In the genomic region with DNA sequence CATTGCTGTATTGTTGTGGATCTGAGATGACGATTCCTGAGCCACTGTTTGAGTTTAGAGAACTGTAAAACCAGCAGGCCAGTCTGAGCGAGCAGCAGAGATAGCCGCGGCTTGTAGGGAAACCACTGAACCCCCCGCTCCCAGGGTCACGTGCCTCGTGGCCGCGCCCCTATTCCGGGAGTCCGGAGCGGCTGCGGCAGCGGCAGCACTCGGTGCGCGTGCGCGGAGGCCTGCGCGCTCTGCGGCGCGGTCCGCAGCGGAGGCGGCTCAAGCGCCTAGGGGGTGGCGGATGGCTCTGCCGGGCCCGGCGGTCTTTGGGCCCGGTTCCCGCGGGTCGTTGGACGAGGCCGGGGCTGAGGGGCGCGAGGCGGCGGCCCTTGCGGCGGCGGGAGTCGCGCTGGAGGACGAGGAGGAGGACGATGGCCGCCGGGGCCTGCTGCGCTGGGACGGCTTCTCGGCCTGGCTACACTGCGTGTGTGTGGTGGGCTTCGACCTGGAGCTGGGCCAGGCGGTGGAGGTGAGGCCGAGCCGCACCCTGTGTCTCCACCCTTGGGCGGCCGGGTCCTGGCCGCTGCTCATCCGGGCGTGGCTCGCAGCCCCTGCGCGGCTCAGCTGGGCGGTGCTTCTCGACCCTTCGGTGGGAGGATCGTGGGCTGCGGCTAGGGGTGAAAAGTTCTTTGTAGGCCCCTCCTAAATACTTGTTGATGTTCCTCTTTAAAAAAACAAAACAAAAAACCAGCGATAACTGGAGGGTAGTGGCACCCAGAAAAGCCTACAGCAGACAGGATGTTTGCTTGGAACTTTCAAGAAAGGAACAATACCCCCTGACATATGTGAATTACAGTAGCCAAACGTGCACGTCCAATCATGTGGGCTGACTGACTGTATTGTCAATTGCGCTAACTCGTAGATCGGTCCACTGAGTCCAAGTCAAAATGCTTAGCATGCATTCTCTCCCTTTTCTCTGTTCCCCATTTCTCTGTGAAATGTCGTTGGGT, we compare ENCODE assay signal across 8 mouse cellular contexts. TPM values are rescaled to one million over a fixed set of nuclear protein-coding genes. Genes with fewer than 3 reads are reported as not detected.
DNase-seq lines count a peak whose midpoint lies in the region; ATAC-seq lines count a peak whose summit lies in the region.

No protein-coding gene starts in this region.

- peak overlapping the region; percentile 98 for H3K9ac ChIP-seq in heart, embryonic 14.5 days (ENCODE audit: low read length)
- peak overlapping the region; percentile 96 for H3K9ac ChIP-seq in liver, embryonic 13.5 days
- H3K9ac ChIP-seq in stomach, embryonic 16.5 days (ENCODE audit: low read length) = peak overlapping the region; percentile 100

- peaks cover 0 to 15% of the 10 kb centered on the region in 2 experiments; a peak in 2 of 4 replicates for H3K4me1 ChIP-seq in heart, embryonic 14.5 days (ENCODE audit: control insufficient read depth in 2 of 2, insufficient read depth in 2 of 2, low read length in 2 of 2)
- peaks cover 36% of the 10 kb centered on the region for H3K4me1 ChIP-seq in liver, embryonic 13.5 days (replicated peaks)
- H3K4me1 ChIP-seq in stomach, embryonic 16.5 days (ENCODE audit: control insufficient read depth, insufficient read depth, low read length) = peaks cover 8% of the 10 kb centered on the region; the same call in 1 of the 2 replicates

- ATAC-seq in erythroid progenitor cell, adult 5-6 weeks (replicated peaks; ENCODE audit: low FRiP score, poor library complexity, severe bottlenecking) = peak; percentile 93
- peak; percentile 97 for ATAC-seq in heart, embryonic 14.5 days (ENCODE audit: insufficient number of reproducible peaks, insufficient read depth, low FRiP score, low read depth)
- ATAC-seq in liver, embryonic 13.5 days (ENCODE audit: low read depth) = peak; percentile 94
- ATAC-seq in stomach, embryonic 16.5 days (ENCODE audit: insufficient read depth, low FRiP score) = peak; percentile 94

- no peaks in the 10 kb centered on the region for H3K27me3 ChIP-seq in heart, embryonic 14.5 days (ENCODE audit: control insufficient read depth, insufficient read depth, low read length)
- H3K27me3 ChIP-seq in liver, embryonic 13.5 days = no peaks in the 10 kb centered on the region
- no peaks in the 10 kb centered on the region for H3K27me3 ChIP-seq in stomach, embryonic 16.5 days (ENCODE audit: control insufficient read depth, insufficient read depth, low read length)

- DNase-seq in CD4-positive helper T cell, adult 2 months (ENCODE audit: low read depth, low spot score) = peak; percentile 86
- peak; percentile 76 for DNase-seq in brain, embryonic 18.5 days (ENCODE audit: low read depth, low spot score)
- DNase-seq in kidney, postnatal 14 days = peak; percentile 93
- peak; percentile 92 for DNase-seq in liver, embryonic 13.5 days
- peak; percentile 86 for DNase-seq in neural tube, embryonic 10.5 days (ENCODE audit: extremely low spot score, low spot score)

- H3K36me3 ChIP-seq in heart, embryonic 14.5 days (ENCODE audit: control insufficient read depth, insufficient read depth, low read length) = 0 out of 2 replicates have a peak, but pooled peaks cover 8% of the 10 kb centered on the region
- peaks cover 6% of the 10 kb centered on the region for H3K36me3 ChIP-seq in liver, embryonic 13.5 days
- no peaks in the 10 kb centered on the region for H3K36me3 ChIP-seq in stomach, embryonic 16.5 days (ENCODE audit: control insufficient read depth, insufficient read depth, low read length)

- peak overlapping the region; percentile 74 for H3K4me2 ChIP-seq in heart, embryonic 14.5 days (ENCODE audit: low read length)
- H3K4me2 ChIP-seq in liver, embryonic 13.5 days = peak overlapping the region; percentile 88
- H3K4me2 ChIP-seq in stomach, embryonic 16.5 days (ENCODE audit: low read depth, low read length) = peak overlapping the region; percentile 80

- H3K9me3 ChIP-seq in heart, embryonic 14.5 days (ENCODE audit: control insufficient read depth, low read length) = no peaks in the 10 kb centered on the region
- H3K9me3 ChIP-seq in liver, embryonic 13.5 days (replicated peaks) = no peaks in the 10 kb centered on the region
- no peaks in the 10 kb centered on the region for H3K9me3 ChIP-seq in stomach, embryonic 16.5 days (replicated peaks; ENCODE audit: control insufficient read depth, low read length)

- peak overlapping the region; percentile 92 to 94 for H3K4me3 ChIP-seq in heart, embryonic 14.5 days (ENCODE audit: control insufficient read depth in 1 of 2, insufficient read depth in 1 of 2, low read depth in 1 of 2, low read length in 2 of 2)
- peak overlapping the region; percentile 85 for H3K4me3 ChIP-seq in liver, embryonic 13.5 days (replicated peaks)
- peak overlapping the region; percentile 99 for H3K4me3 ChIP-seq in stomach, embryonic 16.5 days (replicated peaks; ENCODE audit: low read length)

- peak overlapping the region; percentile 97 for H3K27ac ChIP-seq in heart, embryonic 14.5 days (replicated peaks in 1 of 2; ENCODE audit: control insufficient read depth in 1 of 2, insufficient read depth in 1 of 2, low read depth in 2 of 2, low read length in 2 of 2)
- peak overlapping the region; percentile 98 for H3K27ac ChIP-seq in liver, embryonic 13.5 days
- peak overlapping the region; percentile 99 for H3K27ac ChIP-seq in stomach, embryonic 16.5 days (ENCODE audit: low read length)

- WGBS in heart, embryonic 14.5 days = under 1% methylated on average over 77 of the region's 79 CpGs
- under 1% methylated on average over 72 of the region's 79 CpGs for WGBS in liver, embryonic 13.5 days (ENCODE audit: insufficient replicate concordance)
- under 1% methylated on average over 79 of the region's 79 CpGs for WGBS in stomach, embryonic 16.5 days

RNA-seq across cellular contexts. Expression of a gene that starts 6.0 kb away (rescaled TPM):
- total RNA-seq in erythroid progenitor cell, adult 5-6 weeks (2015; ENCODE audit: low replicate concordance) = 19.8 and 36.0 TPM in 2 replicates
- 24.9 and 31.7 TPM in 2 replicates for total RNA-seq in erythroid progenitor cell, adult 5-6 weeks (2017; ENCODE audit: low replicate concordance)
- 26.7 and 30.3 TPM in 2 replicates for polyA plus RNA-seq in heart, embryonic 14.5 days (2014; fragmentation: Nextera tagmentation; extraction: Ambion mirVana)
- polyA plus RNA-seq in liver, embryonic 13.5 days (2015; fragmentation: Nextera tagmentation; extraction: Ambion mirVana) = 12.4 and 14.4 TPM in 2 replicates
- polyA plus RNA-seq in stomach, embryonic 16.5 days (2015; fragmentation: Nextera tagmentation; extraction: Ambion mirVana) = 23.2 and 23.7 TPM in 2 replicates

RNA-seq across cellular contexts. Expression of a gene that starts 44.9 kb away (rescaled TPM):
- total RNA-seq in erythroid progenitor cell, adult 5-6 weeks (2015; ENCODE audit: low replicate concordance) = 32.4 and 47.4 TPM in 2 replicates
- 55.1 and 79.7 TPM in 2 replicates for total RNA-seq in erythroid progenitor cell, adult 5-6 weeks (2017; ENCODE audit: low replicate concordance)
- polyA plus RNA-seq in heart, embryonic 14.5 days (2014; fragmentation: Nextera tagmentation; extraction: Ambion mirVana) = 159 and 161 TPM in 2 replicates
- polyA plus RNA-seq in liver, embryonic 13.5 days (2015; fragmentation: Nextera tagmentation; extraction: Ambion mirVana) = 10.2 and 12.1 TPM in 2 replicates
- polyA plus RNA-seq in stomach, embryonic 16.5 days (2015; fragmentation: Nextera tagmentation; extraction: Ambion mirVana) = 59.1 and 60.6 TPM in 2 replicates

RNA-seq across cellular contexts. Expression of a gene that starts 58.2 kb away (rescaled TPM):
- total RNA-seq in erythroid progenitor cell, adult 5-6 weeks (2015; ENCODE audit: low replicate concordance) = 95.1 and 143 TPM in 2 replicates
- total RNA-seq in erythroid progenitor cell, adult 5-6 weeks (2017; ENCODE audit: low replicate concordance) = 17.3 and 44.2 TPM in 2 replicates
- 411 and 444 TPM in 2 replicates for polyA plus RNA-seq in heart, embryonic 14.5 days (2014; fragmentation: Nextera tagmentation; extraction: Ambion mirVana)
- polyA plus RNA-seq in liver, embryonic 13.5 days (2015; fragmentation: Nextera tagmentation; extraction: Ambion mirVana) = 160 and 203 TPM in 2 replicates
- 645 and 647 TPM in 2 replicates for polyA plus RNA-seq in stomach, embryonic 16.5 days (2015; fragmentation: Nextera tagmentation; extraction: Ambion mirVana)

Comparison
In these comparisons a context has a peak if more than half of its experiments do, and no peak if none do; other contexts are left out.
1. Peak in every context shown above with its lines: DNase-seq, ATAC-seq, H3K4me3 ChIP-seq and H3K27ac ChIP-seq.